Mouse (Mus musculus) limb, embryonic 13.5 days (tissue): ENCODE measurements around the gene Ppp1r21. TPM values are rescaled to one million over a fixed set of nuclear protein-coding genes. Genes with fewer than 3 reads are reported as not detected.
A peak's percentile ranks its signal among the peaks of the same experiment; 100 is the strongest.

Experiments used
- ATAC-seq: fragments of 200-750 bp; cut with Nextera tagmentation; 2 replicates; pipeline ENCODE4 v1.8.0; 2017; ENCODE audit warnings: low read depth, moderate number of reproducible peaks, moderate TSS enrichment; ENCODE audit not compliant: low FRiP score
- H3K27ac ChIP-seq: fragments of 300-500 bp; sonication (generic); 2 replicates; pipeline ENCODE4 v1.5.1; 2015; ENCODE audit warnings: inconsistent platforms, mild to moderate bottlenecking, moderate library complexity
- H3K27me3 ChIP-seq: fragments of 300-500 bp; sonication (generic); 2 replicates; pipeline ENCODE4 v1.6.1; 2015; ENCODE audit warnings: mild to moderate bottlenecking, inconsistent platforms
- H3K36me3 ChIP-seq: fragments of 300-500 bp; sonication (generic); 2 replicates; pipeline ENCODE4 v1.6.1; 2015; ENCODE audit warnings: inconsistent platforms, mild to moderate bottlenecking, moderate library complexity
- H3K4me1 ChIP-seq: fragments of 300-500 bp; sonication (generic); 2 replicates; pipeline ENCODE4 v1.6.1; 2015; ENCODE audit warnings: inconsistent platforms
- H3K4me2 ChIP-seq: fragments of 300-500 bp; sonication (generic); replicated peaks from 2 replicates; pipeline ENCODE4 v1.6.1; 2015; ENCODE audit warnings: inconsistent platforms, mild to moderate bottlenecking, moderate library complexity
- H3K4me3 ChIP-seq: fragments of 300-500 bp; sonication (generic); 2 replicates; pipeline ENCODE4 v1.5.1; 2015; ENCODE audit warnings: moderate library complexity, mild to moderate bottlenecking, inconsistent platforms
- H3K9ac ChIP-seq: fragments of 300-500 bp; sonication (generic); 2 replicates; pipeline ENCODE4 v1.6.1; 2015; ENCODE audit warnings: mild to moderate bottlenecking, inconsistent platforms
- H3K9me3 ChIP-seq: fragments of 300-500 bp; sonication (generic); 2 replicates; pipeline ENCODE4 v1.6.1; 2016; ENCODE audit warnings: inconsistent platforms
- WGBS: fragments of 180-500 bp; shearing (Covaris S2); methylation state at CpG from one replicate; pipeline ENCODE4 v1.1.7; 2015; 5-methylcytosine and 5-hydroxymethylcytosine counted together
- polyA plus RNA-seq: library from polyadenylated mRNA; unstranded; fragments of >200 nt; fragmentation: Nextera tagmentation; extraction: Ambion mirVana; gene quantifications from 2 replicates; pipeline ENCODE4 v1.2.1, GENCODE M21; 2015

Gene Ppp1r21
- polyA plus RNA-seq, 1 experiment from 2014 or later, result 22.3 TPM

- Histone ChIP-seq H3K4me1 (peaks cover 20% of the 10 kb centered on the region), H3K36me3 (no peaks in the 10 kb centered on the region), H3K9me3 (no peaks in the 10 kb centered on the region), H3K4me3 (peak overlapping the region; percentile 67; the same call in 1 of the 2 replicates), H3K27ac (no peak overlapping the region), H3K9ac (no peak overlapping the region), H3K4me2 (peak overlapping the region; percentile 74), H3K27me3 (no peaks in the 10 kb centered on the region)
- 72% methylated on average over 6 of the region's 6 CpGs for WGBS
- no peak for ATAC-seq
Measured at GRCm38 (mm10) chr17:88531176-88531575, 1.3 kb downstream of the Ppp1r21 start.

GRCm38 (mm10) chr17:88537842-88538430 is 8.0 kb downstream of the Ppp1r21 start:
- H3K4me1 ChIP-seq, result 0 out of 2 replicates have a peak, but pooled peaks cover 7% of the 10 kb centered on the region
- H3K4me3 ChIP-seq, result no peak overlapping the region
- no peak overlapping the region for H3K9ac ChIP-seq
- H3K36me3 ChIP-seq, result no peaks in the 10 kb centered on the region
- no peaks in the 10 kb centered on the region for H3K27me3 ChIP-seq
- ATAC-seq, result no peak
- no peak overlapping the region for H3K27ac ChIP-seq
- no peak overlapping the region for H3K4me2 ChIP-seq
- H3K9me3 ChIP-seq, result no peaks in the 10 kb centered on the region
- WGBS, result 80% methylated on average over 8 of the region's 8 CpGs

- Histone ChIP-seq H3K4me1 (no peaks in the 10 kb centered on the region), H3K9ac (no peak overlapping the region), H3K36me3 (peaks cover 35% of the 10 kb centered on the region), H3K4me2 (no peak overlapping the region), H3K27me3 (no peaks in the 10 kb centered on the region), H3K27ac (no peak overlapping the region), H3K4me3 (no peak overlapping the region), H3K9me3 (no peaks in the 10 kb centered on the region)
- ATAC-seq, result no peak
- WGBS, result 41% methylated on average over 15 of the region's 15 CpGs
Measured at GRCm38 (mm10) chr17:88542771-88543416, 13.0 kb downstream of the Ppp1r21 start.

- Histone ChIP-seq H3K27me3 (no peaks in the 10 kb centered on the region), H3K9me3 (no peaks in the 10 kb centered on the region), H3K4me1 (no peaks in the 10 kb centered on the region), H3K4me3 (no peak overlapping the region), H3K4me2 (no peak overlapping the region), H3K36me3 (peaks cover 39% of the 10 kb centered on the region), H3K9ac (no peak overlapping the region), H3K27ac (no peak overlapping the region)
- 66% methylated on average over 3 of the region's 3 CpGs for WGBS
- no peak for ATAC-seq
Measured at GRCm38 (mm10) chr17:88543417-88543782, 13.5 kb downstream of the Ppp1r21 start.

- WGBS, result 90% methylated on average over 15 of the region's 15 CpGs
- ATAC-seq, result no peak
- H3K27me3 ChIP-seq, result no peaks in the 10 kb centered on the region
- no peak overlapping the region for H3K4me3 ChIP-seq
- H3K9me3 ChIP-seq, result no peaks in the 10 kb centered on the region
- H3K9ac ChIP-seq, result no peak overlapping the region
- H3K4me2 ChIP-seq, result no peak overlapping the region
- no peak overlapping the region for H3K27ac ChIP-seq
- H3K4me1 ChIP-seq, result no peaks in the 10 kb centered on the region
- peaks cover 52% of the 10 kb centered on the region for H3K36me3 ChIP-seq
Measured at GRCm38 (mm10) chr17:88545217-88545784, 15.4 kb downstream of the Ppp1r21 start.

GRCm38 (mm10) chr17:88546745-88547144 is 16.8 kb downstream of the Ppp1r21 start:
- Histone ChIP-seq H3K9ac (no peak overlapping the region), H3K27me3 (no peaks in the 10 kb centered on the region), H3K27ac (no peak overlapping the region), H3K4me1 (0 out of 2 replicates have a peak, but pooled peaks cover 2% of the 10 kb centered on the region), H3K4me3 (no peak overlapping the region), H3K9me3 (no peaks in the 10 kb centered on the region), H3K36me3 (peaks cover 52% of the 10 kb centered on the region), H3K4me2 (no peak overlapping the region)
- ATAC-seq, result no peak
- WGBS, result 91% methylated on average over 4 of the region's 4 CpGs

GRCm38 (mm10) chr17:88549411-88550191 is 19.7 kb downstream of the Ppp1r21 start:
- WGBS, result 83% methylated on average over 24 of the region's 24 CpGs
- H3K27ac ChIP-seq, result no peak overlapping the region
- no peak overlapping the region for H3K9ac ChIP-seq
- H3K4me1 ChIP-seq, result peaks cover 21% of the 10 kb centered on the region
- H3K27me3 ChIP-seq, result no peaks in the 10 kb centered on the region
- no peak for ATAC-seq
- H3K9me3 ChIP-seq, result no peaks in the 10 kb centered on the region
- H3K4me2 ChIP-seq, result no peak overlapping the region
- no peak overlapping the region for H3K4me3 ChIP-seq
- H3K36me3 ChIP-seq, result peaks cover 46% of the 10 kb centered on the region

- WGBS, result 65% methylated on average over 5 of the region's 5 CpGs
- Histone ChIP-seq H3K4me1 (peaks cover 21% of the 10 kb centered on the region), H3K27ac (no peak overlapping the region), H3K27me3 (no peaks in the 10 kb centered on the region), H3K9me3 (no peaks in the 10 kb centered on the region), H3K36me3 (peaks cover 50% of the 10 kb centered on the region), H3K9ac (no peak overlapping the region), H3K4me3 (no peak overlapping the region), H3K4me2 (no peak overlapping the region)
- ATAC-seq, result no peak
Measured at GRCm38 (mm10) chr17:88550351-88550750, 20.4 kb downstream of the Ppp1r21 start.

- Histone ChIP-seq H3K4me2 (no peak overlapping the region), H3K4me3 (no peak overlapping the region), H3K27me3 (no peaks in the 10 kb centered on the region), H3K36me3 (peaks cover 50% of the 10 kb centered on the region), H3K9me3 (no peaks in the 10 kb centered on the region), H3K27ac (no peak overlapping the region), H3K9ac (no peak overlapping the region), H3K4me1 (peaks cover 21% of the 10 kb centered on the region)
- 61% methylated on average over 10 of the region's 10 CpGs for WGBS
- ATAC-seq, result no peak
Measured at GRCm38 (mm10) chr17:88550981-88551940, 21.3 kb downstream of the Ppp1r21 start.

- Histone ChIP-seq H3K9ac (no peak overlapping the region), H3K4me3 (no peak overlapping the region), H3K27ac (no peak overlapping the region; the same call in 1 of the 2 replicates), H3K36me3 (peaks cover 50% of the 10 kb centered on the region), H3K4me2 (no peak overlapping the region), H3K27me3 (no peaks in the 10 kb centered on the region), H3K4me1 (peaks cover 21% of the 10 kb centered on the region), H3K9me3 (no peaks in the 10 kb centered on the region)
- 17% methylated on average over 6 of the region's 6 CpGs for WGBS
- peak; percentile 42 for ATAC-seq
Measured at GRCm38 (mm10) chr17:88552556-88552955, 22.6 kb downstream of the Ppp1r21 start.

GRCm38 (mm10) chr17:88553001-88553449 is 23.1 kb downstream of the Ppp1r21 start:
- Histone ChIP-seq H3K27ac (peak overlapping the region; percentile 55; the same call in 1 of the 2 replicates), H3K4me1 (peaks cover 21% of the 10 kb centered on the region), H3K4me2 (no peak overlapping the region), H3K4me3 (no peak overlapping the region), H3K36me3 (peaks cover 45% of the 10 kb centered on the region), H3K9me3 (no peaks in the 10 kb centered on the region), H3K27me3 (no peaks in the 10 kb centered on the region), H3K9ac (0 out of 2 replicates have a peak overlapping the region, but pooled peaks have one; percentile 31)
- peak; percentile 77; the same call in 1 of the 2 replicates for ATAC-seq
- 31% methylated on average over 8 of the region's 8 CpGs for WGBS
